Mouse (Mus musculus): ENCODE measurements at regions not wholly inside any gene's neighbourhood (a gene's known extent, or its start where the extent isn't known, plus 50 kb on each side); places are given as distances from the start of the nearest gene placed in this dataset.

DNA sequence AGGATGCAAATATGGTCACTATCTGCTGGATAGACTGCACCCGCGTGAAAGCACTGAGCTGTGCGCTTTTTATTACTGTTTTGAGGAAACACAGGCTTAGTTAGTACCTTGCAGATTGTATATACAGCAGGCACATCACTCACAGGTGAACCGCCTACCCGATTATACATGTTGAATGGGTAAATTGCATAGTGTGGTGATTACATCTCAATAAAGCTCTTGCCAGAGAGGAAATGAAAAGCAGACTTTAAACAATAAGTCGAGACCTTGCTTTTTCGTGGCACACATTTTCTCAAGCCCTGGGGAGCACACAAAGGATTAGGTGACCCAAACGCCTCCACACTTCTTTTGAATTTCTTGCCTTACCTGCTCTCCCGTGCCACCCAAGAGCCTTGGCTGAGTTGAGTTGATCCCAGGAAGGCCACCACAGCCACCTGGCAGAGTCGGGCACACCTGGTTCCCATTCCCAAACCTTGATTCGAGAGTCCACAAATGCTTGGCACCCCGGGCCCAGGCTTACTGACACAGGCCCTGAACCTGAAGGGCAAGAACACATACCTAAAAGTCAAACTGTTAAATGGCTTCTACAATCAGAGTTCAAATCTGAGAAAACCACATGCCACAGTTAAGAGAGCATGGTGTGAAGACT, 175.4 kb upstream of the Dapk1 start:
- no peak for DNase-seq (ENCODE audit: extremely low read depth, low read depth)

DNA sequence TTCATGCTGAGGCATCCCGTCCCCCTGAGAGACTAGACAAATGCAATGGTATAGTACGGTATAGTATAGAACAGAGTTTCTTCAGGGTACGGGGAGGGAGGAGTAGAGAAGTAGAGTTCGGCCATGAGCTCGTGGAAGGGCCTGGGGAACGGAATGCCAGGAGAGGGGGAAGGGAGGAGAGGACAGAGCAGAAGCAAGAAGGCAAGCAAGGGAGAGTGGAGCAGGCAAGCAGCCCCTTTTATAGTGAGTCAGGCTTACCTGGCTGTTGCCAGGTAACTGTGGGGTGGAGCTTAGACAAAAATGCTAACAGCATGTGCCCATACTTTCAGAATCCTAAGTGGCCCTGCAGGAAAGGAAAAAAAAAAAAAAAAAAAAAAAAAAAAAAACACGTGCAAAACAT, 174.7 kb upstream of the Dapk1 start:
- DNase-seq (ENCODE audit: extremely low read depth, low read depth): no peak

DNA sequence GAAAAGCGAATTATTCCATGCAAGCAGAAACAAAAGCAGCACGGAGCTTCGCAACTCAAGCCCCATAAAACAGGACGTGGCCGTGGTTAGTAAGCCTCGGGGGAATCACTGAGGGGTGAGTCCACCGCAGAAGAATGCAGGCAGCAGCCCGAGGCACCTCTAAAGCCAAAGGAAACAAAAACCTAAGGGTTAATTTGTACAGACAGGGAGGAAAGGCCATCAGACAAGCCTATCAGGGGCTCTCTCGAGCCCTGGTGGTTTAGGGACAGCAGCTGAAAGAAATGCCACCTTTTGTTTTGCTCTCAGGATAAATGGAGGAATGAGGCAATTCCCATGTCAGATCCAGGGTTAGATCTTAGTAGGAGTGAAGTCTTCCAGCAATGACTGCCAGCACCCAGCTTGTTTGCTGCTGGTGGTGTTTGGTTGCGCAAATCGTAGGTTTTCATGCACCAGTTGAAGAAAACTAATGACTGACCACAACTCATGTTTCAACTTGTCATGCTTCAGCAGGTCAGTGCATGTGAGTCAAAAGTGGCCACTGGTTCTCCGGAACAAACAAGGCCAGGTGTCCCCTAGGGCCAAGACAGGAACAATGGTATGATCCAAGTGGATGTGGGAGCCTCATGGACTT, 173.9 kb upstream of the Dapk1 start:
- DNase-seq (ENCODE audit: extremely low read depth, low read depth): no peak

DNA sequence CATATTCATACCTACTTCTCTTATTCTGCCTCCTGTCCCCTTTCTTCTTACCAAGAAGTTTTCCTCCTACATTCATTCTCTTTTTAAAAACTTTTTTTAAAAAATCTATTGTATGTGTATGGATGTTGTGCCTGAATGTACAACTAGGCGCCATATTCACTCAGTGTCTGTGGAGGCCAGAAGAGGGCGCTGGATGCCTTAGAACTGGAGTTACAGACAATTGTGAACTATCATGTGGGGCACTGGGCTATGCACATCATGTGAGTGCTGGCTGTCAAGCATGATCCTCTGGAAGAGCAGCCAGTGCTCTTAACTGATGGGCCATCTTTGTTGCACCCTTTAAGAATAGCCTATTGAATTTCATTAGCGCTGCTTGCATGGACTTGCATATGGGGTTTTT, 172.6 kb upstream of the Dapk1 start:
- DNase-seq (ENCODE audit: extremely low read depth, low read depth): no peak

DNA sequence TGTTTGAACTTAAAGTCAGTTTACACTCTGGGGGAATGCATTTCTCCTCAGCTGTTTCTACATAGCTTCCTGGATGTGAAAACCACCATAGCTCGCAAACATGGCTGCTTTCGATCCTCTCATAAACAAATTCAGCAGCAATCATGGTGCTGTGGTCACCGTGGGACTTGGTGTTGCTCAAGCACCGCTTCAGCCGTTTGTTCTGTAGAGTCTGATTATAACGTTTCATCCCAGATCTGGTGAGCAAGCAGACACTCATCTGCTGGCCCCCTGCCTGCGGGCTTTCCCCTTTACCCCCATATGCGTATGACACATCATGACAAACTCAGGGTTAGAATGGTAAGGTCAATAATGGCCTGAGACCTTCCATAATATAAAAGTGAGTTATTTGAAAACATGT, 170.3 kb upstream of the Dapk1 start:
- no peak for DNase-seq (ENCODE audit: extremely low read depth, low read depth)

DNA sequence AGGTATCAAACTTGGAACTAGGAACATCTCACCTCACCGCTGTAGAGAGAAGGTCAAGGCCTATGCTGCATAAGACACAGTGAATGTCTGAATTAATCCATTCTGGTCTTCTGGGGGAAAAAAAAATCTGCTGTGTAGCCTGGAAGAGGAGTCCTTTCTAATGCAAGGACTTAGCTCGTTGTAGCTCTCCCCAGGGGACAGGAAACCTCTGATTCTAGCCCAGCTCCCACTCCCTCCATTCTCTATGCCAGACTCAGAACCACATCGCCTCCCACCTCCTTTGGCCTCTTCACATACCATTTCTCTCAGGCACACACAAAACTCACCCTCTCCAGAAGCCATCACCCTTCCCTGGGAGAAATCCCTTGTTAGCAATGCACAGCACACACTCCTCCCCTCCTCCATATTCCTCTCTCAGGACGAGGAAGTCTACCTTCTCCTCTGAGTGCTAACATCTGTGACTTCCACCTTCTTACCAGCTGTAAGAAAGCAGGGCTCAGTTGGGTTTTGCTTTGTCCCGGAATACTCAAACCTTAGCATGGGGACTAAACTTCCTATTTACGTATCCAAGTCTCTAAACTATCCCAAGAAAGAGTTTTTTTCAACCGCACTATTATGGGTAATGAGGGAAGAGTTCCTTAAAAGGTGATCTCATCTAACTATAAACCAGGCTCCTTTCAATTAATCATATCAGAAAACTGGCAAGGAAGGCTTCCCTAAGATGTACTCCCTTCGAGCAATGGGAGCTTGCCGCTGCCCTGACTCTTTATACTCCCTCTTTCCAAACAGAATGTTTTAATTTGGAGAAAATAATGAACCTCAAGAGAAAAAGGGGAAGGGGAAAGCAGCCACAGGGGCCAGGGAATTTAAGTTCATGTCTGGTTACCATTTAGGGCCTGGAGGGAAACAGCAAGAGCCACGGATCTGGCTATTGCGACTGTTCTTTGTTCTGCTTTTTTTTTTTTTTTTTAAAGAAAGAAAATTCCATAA, 167.2 kb upstream of the Dapk1 start:
- DNase-seq (ENCODE audit: extremely low read depth, low read depth): no peak

DNA sequence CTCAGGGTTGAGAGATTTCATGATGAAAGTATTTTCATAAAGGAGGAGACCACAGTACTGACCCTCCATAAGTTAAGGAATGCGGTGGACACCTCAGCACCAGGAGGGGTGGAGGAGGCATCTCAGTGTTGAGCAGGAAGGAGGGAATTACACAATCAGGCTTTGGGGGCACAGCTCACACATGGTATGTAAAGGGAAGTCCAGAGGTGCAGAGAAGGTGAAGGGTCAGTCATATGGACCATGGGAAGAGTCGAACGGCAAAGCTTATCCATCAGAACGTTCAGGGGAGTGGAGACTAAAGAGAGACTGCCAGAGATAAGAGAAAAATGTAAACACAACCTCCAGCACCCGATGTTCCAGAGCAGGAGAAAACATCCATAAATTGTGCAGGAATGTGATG, 166.4 kb upstream of the Dapk1 start:
- no peak for DNase-seq (ENCODE audit: extremely low read depth, low read depth)

DNA sequence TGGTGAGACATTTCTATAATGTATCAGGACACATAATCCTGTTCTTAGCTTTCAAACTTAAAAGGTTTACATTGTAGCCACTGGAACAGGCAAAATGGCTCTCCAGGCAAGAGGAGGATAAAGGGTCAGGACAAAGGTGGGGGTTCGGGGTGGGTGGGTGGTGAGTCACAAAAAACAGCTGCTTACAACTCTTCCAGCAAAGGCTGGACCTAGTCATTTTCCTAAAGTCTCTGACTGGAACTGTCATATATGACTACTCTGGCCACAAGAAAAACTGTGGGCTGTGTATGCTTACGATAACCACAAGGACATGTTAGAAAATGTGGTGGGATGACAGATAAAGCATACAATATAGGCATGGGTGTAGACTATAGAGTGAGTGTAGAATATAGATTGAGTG, 163.6 kb upstream of the Dapk1 start:
- no peak for DNase-seq (ENCODE audit: extremely low read depth, low read depth)

DNA sequence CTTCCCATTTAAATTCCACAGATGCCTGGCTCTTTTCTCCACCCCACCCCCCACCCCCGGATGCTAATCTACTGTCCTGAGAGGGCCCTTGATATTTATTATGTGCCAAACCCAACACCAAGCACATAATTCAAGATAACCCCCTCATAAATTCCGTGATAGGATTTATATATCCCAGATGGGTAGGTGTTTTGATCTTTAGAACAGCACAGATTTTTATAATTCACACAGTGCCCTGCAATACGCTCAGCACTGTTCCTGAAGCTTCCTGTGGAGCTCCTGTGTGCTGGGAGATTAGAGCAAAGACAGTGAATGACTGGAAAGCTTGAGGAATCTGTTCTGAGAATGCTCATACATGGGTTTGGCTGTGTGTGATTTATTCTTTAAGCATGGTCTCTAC, 161.2 kb upstream of the Dapk1 start:
- DNase-seq (ENCODE audit: extremely low read depth, low read depth): no peak

DNA sequence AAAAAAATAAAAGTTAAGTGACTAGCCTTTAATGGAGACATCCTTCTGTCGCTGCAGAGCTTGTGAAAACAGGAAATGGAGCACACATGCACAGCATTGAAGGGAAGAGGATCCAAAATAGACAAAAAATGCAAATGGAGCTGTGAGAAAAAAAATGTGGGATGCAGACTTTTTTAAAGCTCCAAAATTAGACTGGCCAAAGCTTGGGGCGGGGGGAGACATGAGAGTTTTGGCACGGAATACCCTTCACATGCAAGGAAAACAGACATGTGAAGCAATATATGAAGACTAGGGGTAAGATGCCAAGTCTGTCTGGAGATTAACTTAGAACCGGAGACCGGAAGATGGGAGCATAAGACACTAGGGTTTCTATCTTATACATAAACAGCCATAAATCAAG, 156.6 kb upstream of the Dapk1 start:
- no peak for DNase-seq (ENCODE audit: extremely low read depth, low read depth)

DNA sequence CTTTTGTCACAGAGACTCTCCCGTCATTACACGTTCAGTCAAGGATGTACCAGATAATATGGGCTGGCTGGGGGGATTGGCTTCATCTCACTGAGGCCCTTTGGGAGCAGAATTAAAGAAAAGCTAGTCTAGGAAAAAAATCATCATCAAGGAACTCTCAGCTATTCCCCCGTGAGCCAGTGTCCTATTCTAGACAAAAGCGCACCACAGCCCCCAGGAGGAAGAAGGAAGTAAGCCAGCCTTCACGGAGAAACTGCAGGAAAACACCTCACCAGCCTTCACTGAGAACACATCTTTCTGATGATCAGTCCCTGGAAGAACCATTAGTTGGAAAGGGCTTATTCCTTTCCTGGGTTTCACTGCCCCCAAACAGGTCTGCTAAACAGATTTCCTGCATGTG, 154.8 kb upstream of the Dapk1 start:
- no peak for DNase-seq (ENCODE audit: extremely low read depth, low read depth)

DNA sequence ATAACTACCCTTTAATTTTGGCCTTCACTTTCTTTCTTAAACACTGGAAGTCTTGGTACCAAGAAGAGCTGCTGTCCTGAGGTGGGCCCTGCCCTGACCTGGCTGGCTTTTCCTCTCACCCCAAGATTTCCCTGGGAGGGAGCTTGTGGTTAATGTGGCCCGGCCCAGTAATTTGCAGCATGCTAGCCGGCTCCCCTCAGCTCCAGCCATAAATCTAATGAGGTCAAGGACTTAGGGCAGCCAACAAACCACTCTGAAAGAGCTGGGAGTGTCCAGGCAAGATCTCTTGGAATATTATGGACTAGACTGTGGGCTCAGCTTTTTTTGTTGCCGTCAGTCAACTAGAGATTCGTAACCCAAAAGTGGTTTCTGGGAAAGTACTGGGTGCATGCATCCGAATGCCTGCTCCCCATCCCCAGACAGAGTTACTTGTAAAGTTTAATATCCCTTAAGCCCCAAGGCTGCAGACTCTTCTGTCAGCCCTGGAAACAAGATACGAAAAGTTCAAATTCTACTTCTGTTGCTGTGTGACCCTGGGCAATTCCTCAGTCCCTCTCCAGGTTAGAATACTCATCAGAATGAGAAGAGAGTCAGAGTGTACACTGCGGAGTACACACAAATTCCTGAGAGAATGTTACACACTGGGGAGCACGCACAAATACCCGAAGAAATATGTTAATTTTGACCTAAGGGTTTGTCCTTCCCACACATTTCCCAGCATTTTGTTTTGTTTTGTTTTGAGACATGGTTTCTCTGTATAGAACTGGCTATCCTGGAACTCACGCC, 150.8 kb upstream of the Dapk1 start:
- no peak for DNase-seq (ENCODE audit: extremely low read depth, low read depth)

DNA sequence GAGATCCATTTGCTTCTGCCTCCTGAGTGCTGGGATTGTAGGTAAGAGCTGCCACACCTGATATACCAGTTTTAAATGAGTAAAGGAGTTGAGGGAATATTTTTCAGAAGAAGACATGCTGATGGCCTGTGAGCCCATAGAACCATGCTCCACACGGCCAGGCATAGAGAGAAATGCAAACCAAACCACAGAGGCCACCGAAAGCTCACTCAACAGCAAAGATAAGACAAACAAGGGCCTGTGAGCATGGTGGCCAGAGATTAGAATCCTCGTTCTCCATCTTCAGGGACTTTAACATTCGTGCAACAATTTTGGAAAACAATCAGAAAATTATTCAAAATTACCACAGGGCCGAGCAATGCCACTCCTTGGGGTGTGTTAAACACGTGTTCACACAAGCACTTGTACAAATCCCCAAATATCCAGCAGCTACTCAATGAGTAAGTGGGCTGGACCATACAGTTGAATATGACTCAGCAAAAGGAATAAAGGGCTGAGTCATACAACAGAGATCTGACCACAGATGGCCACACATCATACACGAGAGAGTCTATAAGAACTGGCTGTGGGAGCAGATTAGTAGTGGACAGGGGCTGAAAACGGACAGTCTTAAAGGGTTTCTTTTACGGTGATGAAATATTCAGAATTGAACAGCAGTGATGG, 147.8 kb upstream of the Dapk1 start:
- DNase-seq (ENCODE audit: extremely low read depth, low read depth): no peak

DNA sequence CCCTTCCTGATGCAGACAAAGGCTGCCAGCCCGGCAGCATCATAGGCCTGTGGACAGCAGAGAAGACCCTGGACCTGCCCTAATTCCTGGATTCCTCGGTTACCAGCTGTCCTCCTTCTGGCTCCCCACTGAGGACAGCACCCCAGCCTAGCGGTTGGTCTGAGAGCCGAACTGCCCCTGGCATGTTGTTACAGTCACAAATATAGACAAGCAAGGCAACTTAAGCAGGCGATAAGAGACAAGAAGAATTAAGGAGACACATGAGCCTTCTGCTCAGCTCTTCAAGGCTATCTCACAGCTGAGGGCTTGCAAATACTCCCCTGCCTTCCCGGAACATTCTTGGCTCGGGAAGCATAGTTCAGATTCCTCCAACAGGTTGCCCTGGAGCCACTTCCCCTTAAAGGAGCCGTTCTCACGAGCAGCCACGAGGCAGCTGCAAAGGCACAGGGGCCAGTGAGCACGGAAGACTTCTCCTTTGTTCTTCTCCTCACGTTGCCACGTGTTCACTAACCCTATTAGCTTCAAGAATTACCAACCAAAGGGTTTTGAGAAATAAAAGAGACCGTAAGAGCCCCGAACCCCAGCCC, 146.6 kb upstream of the Dapk1 start:
- no peak for DNase-seq (ENCODE audit: extremely low read depth, low read depth)

DNA sequence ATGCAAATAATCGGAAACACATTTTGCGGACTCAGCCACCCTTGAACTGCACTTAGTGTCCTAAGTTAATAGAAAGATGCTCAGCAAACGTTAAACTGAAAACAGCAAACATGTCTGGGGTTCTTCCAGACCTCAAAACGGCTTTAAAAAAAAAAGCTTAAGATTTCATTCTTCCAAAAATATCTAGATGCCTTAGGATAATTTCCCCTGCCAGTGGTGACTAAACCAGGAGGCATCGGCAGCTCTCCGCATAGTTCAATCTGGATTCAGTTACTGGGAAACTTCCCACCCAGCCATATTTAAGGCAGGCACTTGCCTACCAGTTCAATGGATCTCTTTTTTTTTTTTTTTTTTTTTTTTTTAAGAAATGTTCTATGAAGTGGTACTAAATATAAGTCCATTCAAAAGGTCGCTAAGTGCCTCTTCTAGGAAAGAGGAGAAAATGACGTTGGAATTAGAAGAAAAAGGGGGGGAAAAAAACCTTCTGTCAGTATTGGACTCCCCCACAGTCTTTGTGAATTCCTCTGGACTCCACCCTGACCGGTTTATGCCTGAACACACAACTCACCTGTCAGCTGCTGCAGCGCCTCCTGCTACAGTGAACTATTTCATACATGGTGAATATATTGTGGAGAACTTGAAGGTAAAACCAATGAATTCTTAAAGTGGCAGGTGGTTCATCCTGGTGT, 145.7 kb upstream of the Dapk1 start:
- DNase-seq (ENCODE audit: extremely low read depth, low read depth): no peak

DNA sequence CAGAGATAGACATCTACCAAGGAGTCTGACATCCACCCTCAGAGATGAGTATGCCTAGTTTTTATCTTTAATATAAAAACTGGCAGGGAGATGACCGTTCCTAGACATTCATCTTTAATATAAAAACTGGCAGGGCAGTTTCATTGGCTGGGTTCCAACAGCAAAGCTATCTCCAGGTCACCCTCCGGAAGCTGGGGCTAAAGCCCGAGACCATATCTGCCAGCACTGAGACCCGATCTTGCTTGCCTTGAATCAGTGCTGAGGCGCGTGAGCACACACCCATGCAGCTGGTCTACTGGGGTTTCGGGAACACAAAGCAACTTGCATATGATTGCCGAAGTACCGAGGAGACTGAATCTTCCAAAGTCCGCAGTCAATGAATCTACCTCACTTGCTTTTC, 144.5 kb upstream of the Dapk1 start:
- no peak for DNase-seq (ENCODE audit: extremely low read depth, low read depth)

DNA sequence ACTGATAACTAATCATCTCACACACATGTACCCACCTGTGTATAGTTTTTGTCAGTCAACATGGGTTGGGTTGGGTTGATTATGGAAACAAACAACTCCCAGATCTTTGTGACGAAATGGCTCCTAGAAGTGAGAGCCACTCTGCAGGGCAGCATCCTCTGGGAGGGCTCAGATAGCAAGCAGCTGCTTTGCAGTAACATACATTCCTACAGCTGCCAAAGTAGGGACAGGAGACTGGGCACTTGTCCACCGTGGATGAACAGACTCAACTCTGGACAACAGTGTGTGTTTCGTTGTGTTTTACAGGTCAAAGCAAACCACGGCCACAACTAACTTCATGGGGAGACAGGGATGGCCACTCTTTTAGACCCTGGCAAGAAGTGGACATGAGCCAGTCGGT, 142.7 kb upstream of the Dapk1 start:
- DNase-seq (ENCODE audit: extremely low read depth, low read depth): no peak

DNA sequence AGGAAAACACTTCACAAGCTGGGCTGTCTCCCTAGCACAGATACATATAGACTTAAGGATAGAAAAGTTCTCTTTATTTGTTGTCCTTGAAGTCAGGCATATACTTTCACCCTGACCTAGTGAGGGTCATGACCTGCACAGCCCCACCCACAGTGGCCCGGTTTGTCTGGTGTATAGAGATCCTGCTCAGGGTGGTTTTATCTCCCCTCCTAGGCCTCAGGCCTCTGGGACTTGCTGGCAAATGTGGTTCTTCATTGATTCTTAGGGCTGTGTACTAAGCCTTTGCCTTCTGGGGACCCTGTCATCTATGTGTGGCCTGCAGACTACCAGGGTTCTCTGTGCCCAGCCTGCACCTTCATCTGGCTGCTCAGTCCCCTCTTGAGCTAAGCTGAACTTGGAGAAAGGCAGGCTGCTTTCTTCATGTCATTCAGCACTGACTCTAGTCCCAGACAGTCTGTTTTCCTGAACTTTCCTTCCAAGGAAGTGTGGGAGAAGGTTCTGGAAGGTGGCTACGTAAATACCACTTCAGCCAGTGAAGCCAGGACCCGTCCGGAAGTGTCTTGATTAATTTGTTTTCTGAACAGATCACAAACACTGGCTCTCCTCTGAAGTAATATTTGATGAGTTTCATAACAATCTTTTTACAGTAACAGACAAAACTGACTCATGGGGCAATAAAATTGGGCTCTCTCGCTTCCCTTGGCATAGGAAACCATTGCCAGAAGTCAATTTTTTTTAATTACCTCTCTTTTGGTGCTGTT, 135.0 kb upstream of the Dapk1 start:
- no peak for DNase-seq (ENCODE audit: extremely low read depth, low read depth)

DNA sequence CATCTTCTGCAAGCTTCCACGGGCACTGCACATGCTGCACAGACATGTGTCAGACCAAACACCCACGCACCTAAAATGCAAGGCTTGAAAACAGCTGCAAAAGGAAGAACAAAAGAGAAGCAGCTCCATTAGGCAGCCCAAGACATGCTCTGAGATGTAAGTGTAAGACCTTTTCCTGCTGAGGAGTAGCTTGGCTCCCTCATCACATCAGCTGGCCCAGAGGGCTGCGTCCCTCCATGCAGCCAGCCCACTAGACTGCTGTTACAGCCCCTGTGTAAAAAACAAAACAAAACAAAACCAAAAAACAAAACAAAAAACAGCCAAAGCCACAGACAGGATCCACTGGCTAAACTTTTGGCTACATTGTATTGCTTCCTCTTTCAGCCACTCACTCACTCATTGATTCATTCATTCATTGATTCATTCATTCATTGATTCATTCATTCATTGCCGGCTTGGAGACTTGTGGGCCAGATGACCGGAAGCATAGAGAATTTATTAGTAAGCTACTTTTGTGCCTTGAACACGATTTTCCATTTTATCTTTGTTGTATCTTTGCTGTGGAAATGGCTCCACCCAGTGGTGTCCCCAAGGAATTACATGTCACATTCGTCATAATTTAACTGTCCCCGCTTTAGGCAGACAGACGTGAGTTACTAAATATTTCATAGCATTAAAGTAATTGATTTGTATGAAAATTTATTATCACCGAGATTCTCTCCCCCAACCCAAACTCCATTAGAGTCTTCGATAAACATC, 133.7 kb upstream of the Dapk1 start:
- peak; percentile 36 for DNase-seq (ENCODE audit: extremely low read depth, low read depth)
